Mouse (Mus musculus): ENCODE results near the gene Arl6ip5.
"Not testable (repeated sequence)": the region's sequence is repeated elsewhere in the genome, so short reads cannot be mapped to it uniquely, and the experiment has no call there.

Arl6ip5 gene

DNA sequence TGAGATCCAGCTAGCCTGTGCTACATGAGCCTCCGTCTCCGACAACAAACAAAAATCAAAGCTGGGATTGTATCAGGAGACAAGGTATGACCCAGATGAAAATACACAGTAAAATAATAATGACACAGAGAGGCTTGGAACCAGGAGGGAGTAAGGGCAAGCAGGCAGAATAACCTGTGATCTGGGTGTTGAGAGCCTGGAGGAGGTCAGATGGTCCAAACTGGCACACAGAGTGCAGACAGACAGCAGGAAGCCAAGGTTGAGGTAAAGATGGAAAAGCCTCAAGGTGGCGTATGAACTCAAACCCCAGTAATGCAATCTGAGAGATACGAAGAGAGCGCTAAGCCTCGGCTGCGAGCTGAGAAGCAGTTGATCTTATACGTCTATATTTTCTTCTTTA is 14.0 kb downstream of the Arl6ip5 start:
- no peak for DNase-seq

- DNase-seq: no peak
Measured at GRCm38 (mm10) chr6:97226083-97226491, 15.6 kb downstream of the Arl6ip5 start.

- no peak for DNase-seq
Measured at GRCm38 (mm10) chr6:97227067-97227847, 16.8 kb downstream of the Arl6ip5 start.

- DNase-seq: no peak
Measured at GRCm38 (mm10) chr6:97234911-97235668, 24.6 kb downstream of the Arl6ip5 start.

DNA sequence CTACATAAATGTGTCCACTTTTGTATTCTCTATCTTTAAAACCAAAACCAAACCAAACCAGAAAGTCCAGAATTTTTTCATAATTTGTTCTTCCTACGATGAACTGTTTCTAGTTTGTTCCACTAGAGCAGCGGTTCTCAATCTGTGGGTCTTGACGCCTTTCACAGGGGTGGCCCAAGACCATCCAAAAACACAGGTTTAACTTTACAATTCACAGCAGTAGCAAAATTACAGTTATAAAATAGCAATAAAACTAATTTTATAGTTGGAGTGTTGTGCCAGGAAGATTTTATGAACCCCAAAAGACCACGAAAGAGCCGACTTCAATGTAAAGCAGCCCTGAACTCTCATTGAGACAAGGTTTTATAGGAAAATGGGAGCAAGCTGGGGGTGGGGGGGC is 25.6 kb downstream of the Arl6ip5 start:
- DNase-seq: no peak

GRCm38 (mm10) chr6:97239360-97239759 is 28.9 kb downstream of the Arl6ip5 start:
- no peak for DNase-seq

- DNase-seq: no peak
Measured at GRCm38 (mm10) chr6:97240092-97240491, 29.6 kb downstream of the Arl6ip5 start.

DNA sequence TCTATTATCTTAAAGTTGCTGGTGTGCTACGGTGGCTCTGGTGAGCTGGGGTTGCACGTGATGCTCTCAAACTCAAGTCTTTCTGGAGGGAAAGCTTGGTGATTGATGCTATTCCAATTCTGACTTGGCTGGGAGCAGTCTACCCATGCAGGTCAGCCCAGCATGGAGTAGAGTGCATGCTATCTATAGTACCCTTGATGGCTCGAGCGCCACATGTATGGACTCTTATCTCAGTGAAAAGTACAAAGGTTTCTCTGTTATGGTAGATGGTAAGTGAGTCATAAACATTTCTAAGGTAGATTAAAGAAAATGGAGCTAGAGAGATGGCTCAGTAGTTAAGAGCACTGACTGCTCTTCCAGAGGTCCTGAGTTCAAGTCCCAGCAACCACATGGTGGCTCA is 32.0 kb downstream of the Arl6ip5 start:
- no peak for DNase-seq

DNA sequence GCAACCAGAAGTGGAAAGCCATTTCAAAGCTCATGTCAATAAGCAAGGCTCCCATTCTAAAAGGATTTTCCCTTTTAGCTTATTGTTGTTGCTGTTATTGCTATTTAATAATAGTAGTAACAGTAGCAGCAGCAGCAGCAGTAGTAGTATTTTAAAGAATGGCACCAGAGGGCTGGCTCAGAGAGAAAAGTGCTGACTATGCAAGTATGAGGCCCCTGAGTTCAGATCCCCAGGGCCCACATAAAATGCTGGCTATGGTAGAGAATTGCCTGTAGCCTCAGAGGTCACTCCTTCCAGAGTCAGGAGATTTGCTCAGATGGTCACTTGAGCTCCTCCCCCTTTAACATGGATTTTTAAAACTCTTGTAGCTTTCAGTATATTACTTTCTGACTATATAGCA is 34.7 kb downstream of the Arl6ip5 start:
- DNase-seq: no peak

DNA sequence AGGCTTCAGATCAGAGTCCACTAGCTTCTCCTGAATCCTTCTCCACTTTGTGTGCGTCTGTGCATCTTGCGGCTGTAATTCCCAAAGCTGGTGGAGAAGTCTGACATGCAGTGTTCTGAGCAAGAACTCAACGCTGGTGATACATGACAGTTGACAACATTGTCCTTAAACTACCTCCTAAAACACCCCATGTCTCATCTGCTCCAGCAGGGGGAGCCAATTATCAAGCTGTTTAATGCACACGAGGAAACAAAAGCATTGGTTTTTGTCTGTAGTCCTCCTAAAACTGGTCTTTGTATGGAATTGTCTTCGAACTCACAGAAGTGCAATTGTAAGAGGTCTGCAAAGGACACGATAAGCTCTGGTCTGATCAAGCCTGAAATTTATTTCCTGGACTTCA is 40.5 kb downstream of the Arl6ip5 start:
- DNase-seq: peak; percentile 69 to 71

DNA sequence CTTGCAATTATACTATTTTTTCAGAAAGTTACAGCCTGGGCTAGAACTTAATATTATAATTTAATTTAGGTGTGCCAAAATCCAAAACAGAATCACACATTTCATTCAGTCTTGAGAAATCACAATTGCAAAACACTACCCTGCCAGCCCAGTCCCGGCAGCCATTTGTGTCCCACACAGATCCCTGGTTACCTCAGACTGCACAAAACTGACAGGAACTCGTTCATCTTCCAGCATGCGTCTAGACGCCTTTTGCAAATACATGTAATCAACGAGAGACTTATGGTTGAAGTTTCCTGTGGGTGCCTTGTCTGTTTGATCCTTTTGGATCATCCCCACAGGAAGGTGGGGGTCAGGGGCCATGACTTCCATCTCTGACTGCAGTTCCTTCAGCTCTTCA is 41.6 kb downstream of the Arl6ip5 start:
- DNase-seq: no peak

DNA sequence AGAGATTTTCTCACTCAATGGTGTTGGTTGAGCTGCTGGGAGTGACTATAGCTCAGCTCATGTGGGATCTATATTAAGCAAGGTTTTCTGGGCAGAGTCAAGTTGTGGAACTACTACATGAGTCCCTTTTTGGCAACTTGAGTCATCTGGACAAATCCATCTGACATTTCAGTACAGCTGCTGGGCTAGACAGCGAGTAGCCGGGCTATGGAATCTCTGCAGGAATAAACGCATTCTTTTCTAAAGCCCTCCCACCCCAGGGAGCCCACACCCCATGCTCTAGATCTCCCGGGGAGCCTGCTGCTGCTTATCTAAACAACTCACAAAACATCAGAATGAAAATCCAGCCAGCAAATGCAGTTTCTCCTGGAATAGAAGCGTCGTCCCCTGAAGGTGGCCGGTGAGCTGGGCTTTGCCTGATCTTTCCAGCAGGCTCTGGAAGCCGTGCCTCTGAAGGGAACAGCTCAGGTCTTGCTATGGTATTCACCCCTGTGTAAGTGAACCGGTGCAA is 42.3 kb downstream of the Arl6ip5 start, which contains the start of gene Lmod3:
Lmod3 (minus strand) TSS at position 49 of the 511 bp plus-strand sequence.
- DNase-seq: no peak

DNA sequence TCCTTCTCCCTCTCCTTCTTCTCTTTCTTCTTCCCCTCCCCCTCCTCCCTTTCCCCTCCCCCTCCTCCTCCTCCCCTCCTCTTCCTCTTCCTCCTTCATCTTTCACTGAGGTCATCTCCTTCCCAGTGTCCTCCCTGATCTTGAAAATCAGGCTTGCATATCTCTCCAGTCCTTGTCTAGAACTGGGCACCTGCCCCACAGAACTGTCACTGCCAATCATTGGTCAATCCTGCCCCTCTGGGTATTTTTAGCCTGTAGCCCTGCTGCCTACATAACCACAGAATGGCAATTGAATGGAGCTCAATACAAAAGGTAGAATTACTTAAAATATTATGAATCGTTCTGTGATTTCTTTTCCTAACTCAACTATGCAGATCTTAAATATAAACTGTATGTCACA is 48.0 kb downstream of the Arl6ip5 start:
- DNase-seq: no peak

DNA sequence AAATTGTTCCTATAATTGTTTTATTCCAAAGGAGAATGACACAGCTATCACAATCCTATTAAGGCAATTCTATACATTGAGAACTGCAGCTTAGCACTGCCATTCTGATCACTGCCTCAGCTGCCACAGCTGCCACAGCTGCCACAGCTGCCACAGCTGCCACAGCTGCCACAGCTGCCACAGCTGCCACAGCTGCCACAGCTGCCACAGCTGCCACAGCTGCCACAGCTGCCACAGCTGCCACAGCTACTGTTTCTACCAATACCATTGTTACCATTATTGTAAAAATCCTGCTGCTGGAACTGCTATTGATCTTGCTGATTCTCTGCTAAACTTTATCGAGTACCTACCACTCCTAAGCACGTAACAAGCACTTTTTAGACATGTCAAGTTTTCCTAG is 49.4 kb downstream of the Arl6ip5 start:
- DNase-seq: not testable (repeated sequence)

GRCm38 (mm10) chr6:97262229-97262628 is 51.7 kb downstream of the Arl6ip5 start:
- no peak for DNase-seq

DNA sequence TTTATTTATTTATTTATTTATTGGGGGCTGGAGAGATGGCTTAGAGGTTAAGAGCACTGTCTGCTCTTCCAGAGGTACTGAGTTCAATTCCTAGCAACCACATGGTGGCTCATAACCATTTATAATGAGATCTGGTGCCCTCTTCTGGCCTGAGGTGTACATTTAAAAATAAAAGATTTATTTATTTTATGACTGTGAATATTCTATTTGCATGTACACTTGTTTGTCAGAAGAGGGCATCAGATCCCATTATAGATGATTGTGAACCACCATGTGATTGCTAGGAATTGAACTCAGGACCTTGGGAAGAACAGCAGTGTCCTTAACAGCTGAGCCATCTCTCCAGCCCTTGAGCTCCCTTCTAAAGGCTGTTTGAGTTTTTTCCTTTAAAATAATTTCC is 53.3 kb downstream of the Arl6ip5 start:
- not testable (repeated sequence) for DNase-seq

- no peak for DNase-seq
Measured at GRCm38 (mm10) chr6:97265240-97265639, 54.8 kb downstream of the Arl6ip5 start.

DNA sequence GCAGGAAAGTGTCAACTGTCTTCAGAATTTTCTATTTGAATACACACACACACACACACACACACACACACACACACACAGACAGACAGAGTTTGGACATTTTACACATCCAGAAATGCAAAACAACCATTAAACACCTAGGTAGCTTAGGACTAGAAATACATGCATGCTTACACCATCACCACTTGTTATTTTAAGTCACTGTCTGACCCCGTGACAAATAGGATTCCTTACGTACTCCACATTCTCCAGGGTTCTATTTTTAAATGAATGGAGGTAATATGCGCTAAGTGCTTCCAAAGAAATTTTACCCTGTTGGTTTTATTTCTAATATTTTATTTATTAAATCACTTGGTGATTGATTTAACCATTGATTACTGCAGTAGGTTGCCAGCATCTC is 55.2 kb downstream of the Arl6ip5 start:
- DNase-seq: no peak

DNA sequence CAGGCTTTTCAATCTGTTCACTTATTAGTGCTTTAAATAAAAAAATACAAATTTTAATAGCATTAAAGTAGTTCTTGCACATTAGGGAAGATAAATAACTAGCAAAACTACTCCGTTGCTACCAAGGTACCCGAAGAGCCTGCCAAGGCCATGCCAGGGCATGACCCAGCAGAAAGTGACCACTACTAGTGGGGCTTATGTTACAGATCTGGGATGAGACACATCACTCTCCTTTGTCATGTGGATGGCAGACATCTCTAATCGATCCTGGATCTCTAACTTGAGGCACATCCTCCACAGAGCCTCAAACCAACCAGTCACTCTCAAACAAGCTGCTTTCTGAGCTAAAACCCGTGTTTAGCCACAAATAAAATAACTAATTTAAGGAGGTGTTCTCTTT is 56.2 kb downstream of the Arl6ip5 start:
- DNase-seq: no peak

- no peak for DNase-seq
Measured at GRCm38 (mm10) chr6:97267132-97267531, 56.6 kb downstream of the Arl6ip5 start.

GRCm38 (mm10) chr6:97269596-97269995 is 59.1 kb downstream of the Arl6ip5 start:
- DNase-seq: no peak

GRCm38 (mm10) chr6:97272349-97272748 is 61.9 kb downstream of the Arl6ip5 start:
- no peak for DNase-seq

DNA sequence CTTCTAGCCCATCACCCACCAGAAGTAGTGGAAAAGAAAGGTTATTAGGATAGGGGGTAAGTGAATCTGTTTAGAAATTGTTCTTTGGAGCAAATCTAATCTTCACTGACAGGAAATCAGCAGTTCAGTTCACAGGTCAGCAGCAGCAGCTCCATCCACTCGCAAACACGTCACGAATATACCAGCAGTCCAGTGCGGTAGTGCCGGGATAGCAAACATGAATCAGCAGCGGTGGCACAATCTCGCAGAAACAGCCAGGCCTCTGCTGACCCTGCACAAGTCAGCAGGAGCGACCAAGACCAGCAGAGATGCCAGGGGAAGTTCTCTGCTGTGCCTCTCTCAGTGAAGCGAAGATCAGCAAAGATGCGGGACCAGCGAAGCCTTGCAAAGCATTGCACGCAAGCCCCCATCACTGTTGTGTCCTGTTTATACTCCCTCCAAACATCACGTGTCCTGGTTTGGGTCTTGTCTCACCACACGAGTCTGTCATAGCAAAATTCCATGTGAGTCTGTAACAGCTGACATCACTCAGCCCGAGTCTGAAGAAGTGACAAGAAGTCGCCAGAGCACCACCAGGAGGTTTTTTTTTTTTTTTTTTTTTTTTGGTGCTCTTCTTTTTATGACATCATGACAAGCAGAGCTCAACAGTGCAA is 62.7 kb downstream of the Arl6ip5 start:
- no peak for DNase-seq

DNA sequence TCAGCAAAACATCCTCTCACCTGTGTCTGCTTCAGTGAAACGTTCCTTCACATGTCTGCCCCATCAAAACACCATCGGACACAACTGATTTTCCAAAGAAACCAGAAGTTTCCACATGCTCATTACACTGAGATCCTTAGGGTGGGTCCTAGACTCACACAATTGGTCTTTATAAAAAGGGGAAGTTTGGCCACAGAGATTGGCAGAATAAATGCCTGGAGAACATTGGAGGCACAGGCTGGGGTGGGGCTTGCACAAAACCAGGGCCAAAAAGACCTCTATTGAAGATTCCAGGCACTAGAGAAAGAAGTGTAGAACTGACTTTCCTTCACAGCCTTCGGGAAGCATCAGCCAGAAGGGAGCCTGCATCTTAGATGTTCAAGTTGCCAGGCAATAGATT is 63.3 kb downstream of the Arl6ip5 start:
- no peak for DNase-seq
